Mouse (Mus musculus): Measurements from ENCODE around the gene Pcbp1.
A peak's percentile ranks its signal among the peaks of the same experiment; 100 is the strongest.
"Not testable (repeated sequence)": the region's sequence is repeated elsewhere in the genome, so short reads cannot be mapped to it uniquely, and the experiment has no call there.

The Pcbp1 gene

DNA sequence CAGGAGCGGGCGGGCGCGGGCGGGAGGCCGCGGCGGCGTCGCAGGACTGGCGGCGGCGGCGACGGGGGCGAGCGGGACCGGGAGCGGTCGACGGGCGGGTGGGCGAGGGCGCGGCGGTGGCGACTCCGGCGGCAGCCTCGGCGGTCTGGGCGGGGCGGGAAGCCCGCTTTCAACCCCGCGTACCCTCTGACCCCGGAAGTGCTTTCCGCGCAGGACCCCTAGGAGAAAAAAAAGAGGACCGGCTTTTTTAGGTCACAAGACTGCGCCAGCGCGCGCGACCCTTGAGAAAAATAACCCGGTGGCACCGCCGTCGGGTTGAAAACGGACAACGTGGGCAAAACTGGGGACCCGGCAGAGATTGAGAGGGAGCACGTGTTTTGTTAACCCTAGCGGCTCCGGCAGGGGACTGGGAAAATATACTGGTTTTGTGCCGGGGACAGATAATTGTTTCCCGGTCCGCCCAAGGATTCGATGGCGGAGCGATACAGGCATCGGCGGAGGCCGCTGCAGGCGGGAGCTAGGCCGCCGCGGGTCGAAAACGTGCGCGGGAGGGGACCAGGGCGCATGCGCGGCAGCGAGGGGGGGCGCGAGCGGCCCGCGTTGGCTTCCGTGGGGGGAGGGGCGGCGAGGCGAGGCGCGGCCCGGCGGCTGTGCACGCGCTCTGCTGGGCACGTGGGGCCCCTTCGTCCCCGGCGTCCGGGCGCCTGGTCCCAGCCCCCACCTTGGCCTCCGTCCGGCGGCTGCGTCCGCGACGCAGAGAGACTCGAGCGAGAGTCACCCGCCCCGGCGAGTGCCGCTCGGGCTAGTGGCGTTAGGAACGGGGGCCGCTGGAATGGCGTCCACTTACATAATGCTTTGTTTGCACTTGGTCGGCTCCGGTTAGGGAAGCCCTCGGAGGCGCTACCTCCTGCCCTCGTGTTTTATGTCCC, at the start of gene Pcbp1:
Gene Pcbp1 (minus strand): TSS at position 290 of the 929 bp plus-strand sequence.
- DNase-seq (ENCODE audit: low spot score in 2 of 2) = peak; percentile 96 to 98

DNA sequence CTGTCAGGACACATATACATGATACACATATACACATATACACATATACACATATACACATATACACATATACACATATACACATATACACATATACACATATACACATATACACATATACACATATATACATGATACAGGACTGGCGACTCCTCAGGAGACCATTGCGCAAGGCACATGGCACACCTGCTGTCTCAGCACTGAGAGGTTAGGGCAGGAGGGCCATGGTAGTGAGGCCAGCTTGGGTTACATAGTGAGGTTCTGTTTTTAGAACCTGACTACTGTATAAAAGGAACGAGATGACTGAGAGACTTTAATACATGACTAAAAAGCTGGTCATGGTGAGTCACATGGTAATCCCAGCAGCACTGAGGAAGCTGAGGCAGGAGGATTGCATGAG, 48.4 kb upstream of the Pcbp1 start:
- no peak for DNase-seq (ENCODE audit: low spot score in 2 of 2)

DNA sequence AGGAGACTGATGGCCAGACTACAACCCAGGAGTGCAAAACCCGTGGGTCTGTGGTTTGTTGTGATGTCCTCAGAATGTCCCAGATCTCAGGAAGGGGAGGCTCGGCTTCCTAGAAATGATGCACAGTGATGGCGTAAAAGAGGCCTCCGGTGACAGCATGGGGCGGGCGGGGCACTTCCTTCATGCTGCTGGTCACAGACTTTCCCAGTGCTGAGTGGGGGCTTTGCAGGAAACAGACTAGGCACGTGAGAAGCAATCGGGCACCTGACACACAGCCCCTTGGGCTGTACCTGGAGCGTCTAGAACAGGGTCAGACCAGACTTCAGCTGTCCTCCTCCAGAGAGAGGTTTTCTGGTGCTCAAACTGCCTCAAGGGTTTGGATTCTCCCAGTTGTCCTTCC, 44.7 kb upstream of the Pcbp1 start:
- no peak for DNase-seq (ENCODE audit: low spot score in 2 of 2)

DNA sequence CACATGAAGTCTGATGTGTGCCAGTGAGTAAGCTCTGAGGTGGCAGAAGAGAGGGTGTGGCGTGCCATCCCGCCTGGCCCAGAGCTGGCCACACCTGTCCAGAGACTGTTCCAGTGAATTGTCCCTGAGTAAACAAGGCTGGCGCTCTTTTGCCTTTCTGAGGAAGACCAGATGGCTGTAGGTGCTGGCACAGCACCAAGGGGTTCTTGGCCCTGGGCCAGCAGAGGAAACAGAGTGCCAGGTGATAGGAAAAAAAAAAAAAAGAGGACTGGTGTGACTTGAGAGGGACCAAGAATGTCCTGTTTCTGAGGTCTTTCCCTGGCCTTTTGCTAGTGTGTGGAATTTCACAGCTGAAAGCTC, 43.3 kb upstream of the Pcbp1 start:
- DNase-seq (ENCODE audit: low spot score in 2 of 2) = no peak

DNA sequence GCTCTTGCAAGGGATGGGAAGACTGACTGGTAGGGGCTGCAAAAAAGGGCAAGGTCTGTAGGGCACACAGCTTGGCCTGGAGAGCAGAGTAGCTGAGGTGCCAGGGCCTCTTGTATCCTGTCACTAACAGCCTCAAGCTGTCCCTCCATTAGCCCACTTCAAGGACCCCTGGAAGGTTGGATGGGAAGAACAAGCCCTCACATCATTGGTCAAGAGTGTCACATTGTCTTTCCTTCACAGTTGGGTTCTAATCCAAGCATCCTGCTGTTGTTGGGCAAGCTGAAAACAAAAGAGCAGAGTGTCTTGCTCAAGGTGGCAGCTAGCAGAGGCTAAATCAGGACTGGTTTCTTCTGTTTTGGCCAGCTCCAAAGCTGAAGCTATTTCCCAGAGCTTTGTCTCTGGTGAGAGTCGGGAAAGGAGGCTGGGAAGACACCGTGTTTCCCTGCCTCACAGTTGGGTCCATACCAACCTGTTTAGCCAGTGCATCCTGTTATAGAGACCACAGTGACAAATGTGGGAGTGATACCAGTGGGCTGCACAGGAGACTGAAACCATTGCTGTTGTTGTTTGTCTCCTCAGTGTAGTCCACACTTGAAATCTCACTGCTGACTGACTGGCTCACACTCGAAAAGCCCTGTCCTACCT, 42.8 kb upstream of the Pcbp1 start:
- no peak for DNase-seq (ENCODE audit: low spot score in 2 of 2)

DNA sequence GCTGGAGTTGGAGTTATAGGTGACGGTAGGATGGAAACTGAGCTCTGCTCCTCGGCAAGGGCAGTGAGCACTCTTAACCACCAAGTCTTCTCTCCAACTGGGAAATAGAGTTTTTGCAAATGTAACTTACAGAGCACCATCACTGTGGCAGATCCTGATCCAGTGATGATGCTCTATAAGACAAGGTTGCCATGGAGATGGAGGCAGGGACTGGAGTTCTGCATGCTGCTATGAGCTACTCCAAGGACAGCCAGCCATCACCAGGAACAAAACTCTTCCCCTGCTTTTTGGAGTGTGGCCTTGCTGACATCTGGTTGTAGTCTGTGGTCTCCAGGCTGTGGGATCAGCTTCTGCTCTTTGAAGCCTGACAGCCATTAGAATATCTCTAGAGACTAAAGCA, 39.7 kb upstream of the Pcbp1 start:
- peak in 1 of 2 experiments; percentile 58 for DNase-seq (ENCODE audit: low spot score in 2 of 2)

DNA sequence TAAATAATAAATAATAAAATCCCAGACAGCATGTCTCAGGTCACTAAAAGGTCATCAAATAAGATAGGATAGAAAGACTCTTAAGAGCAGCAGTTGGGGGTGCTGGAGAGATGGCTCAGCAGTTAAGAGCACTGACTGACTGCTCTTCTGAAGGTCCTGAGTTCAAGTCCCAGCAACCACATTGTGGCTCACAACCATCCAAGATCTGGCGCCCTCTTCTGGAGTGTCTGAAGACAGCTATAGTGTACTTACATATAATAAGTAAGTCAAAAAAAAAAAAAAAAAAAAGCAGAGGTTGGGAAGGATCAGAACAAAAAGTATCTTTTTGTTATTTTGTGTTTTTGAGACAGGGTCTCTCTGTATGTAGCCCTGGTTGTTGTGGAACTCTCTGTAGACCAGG, 31.1 kb upstream of the Pcbp1 start:
- DNase-seq (ENCODE audit: low spot score in 2 of 2) = not testable (repeated sequence)

DNA sequence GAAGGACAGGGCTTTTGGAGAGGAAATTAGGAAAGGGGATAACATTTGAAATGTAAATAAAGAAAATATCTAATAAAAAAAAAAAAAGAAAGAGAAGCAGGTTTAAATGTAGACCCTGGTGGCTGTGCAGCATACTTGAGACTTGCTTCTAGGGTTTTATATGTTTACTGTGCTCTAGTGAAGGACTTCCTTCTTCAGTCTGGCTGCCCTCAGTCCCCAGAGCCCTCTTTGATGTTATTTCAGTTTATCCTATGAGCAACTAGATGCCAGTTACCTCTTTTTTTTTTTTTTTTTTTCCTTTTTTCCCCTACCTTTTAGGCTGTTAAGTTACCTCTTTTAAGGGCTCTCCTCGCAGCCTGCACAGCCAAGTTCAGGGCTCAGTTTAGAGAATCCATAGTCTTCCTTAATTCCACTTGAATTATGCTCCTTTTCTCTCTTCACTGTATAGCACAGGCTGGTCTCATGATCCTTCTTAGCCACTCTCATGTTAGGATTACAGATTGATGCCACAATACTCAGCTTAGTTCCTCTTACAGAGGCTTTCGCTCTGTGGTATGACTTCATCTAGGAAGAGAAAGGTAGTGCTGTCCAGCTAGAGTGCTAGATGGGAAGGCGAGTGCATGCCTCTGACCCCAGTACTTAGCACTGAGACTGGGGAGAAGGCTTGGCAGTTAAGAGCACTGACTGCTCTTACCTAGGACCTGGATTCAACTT, 30.4 kb upstream of the Pcbp1 start:
- DNase-seq (ENCODE audit: low spot score in 2 of 2) = no peak

DNA sequence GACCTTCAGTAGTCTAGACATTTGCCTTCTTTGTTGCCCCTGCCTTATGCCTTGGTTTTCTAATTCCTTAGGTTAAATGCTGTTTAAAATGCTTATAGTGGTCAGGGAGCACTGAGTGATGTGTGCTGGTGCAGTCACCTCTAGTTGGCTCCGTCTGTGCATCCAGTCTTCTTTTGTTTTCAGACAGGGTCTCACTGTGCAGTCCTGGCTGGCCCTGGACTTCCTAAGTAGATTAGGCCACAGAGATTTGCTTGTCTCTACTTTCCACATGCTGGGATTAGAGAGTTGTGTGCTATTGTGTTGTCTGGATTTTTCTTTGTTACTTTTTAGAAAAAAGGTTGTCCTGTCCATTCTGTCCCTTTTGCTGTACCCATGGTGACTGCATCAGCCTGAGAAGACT, 24.5 kb upstream of the Pcbp1 start:
- DNase-seq (ENCODE audit: low spot score in 2 of 2) = no peak

DNA sequence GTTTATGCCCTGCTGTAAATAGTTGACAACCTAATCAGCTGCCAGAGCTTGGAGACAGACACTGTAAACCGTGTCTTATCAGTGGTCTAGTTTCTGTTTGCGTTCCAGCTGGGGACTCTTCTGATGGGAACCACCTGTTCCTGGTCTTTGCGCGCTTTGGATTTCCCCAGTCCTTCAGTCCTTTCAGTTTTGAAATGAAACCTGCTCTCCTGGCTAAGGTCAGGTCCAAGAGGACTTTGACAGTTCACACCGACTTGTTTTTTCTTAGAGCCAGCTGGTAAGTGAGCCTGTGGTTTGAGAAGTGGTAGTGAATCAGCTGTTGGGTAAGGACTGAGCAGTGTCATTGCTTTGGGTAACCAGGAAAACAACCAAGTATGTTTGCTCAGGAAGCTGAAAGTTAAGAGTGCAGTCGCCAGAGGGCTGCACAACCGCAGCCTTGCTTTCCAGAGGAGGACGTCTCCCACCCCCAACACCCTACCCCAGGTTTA, 21.8 kb upstream of the Pcbp1 start:
- DNase-seq (ENCODE audit: low spot score in 2 of 2) = no peak

DNA sequence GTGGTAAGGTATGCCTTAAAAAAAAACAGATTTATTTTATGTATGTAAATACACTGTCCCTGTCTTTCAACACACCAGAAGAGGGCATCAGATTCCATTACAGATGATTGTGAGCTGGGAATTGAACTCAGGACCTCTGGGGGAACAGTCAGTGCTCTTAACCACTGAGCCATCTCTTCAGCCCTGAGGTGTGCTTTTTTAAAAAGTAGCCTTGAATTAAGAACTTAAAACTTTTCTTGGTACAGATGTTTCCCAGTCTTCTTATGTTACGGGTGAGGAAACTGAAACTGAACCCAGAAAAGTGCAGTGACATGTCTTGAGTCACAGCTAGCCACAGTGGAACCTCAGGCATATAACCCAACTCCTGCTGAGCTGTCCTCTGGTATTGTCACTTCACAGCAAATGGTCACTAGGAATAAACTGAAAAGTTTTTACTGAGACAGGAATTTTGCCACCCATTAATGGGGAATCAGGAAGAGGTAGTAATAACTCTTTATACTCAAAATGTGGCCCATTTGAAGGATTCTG, 21.2 kb upstream of the Pcbp1 start:
- DNase-seq (ENCODE audit: low spot score in 2 of 2) = no peak

DNA sequence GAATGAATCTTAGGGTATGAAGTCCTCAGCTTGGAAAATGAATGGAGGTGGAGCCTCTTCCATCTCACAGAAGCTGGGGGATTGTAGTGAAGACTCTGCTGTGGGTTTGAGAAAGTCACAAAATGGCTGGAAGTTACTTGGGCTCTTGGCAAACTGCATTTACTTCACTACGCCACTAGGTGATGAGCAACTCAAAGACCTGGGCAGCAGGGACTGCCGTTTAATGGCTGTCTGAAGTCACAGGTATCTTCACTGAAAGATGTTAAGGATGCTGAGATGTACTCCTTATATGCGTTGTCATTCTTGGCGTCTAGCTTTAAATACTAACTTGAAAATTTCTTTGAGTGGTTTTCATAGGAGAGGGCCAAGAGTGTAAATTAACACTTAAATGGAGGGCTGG, 19.1 kb upstream of the Pcbp1 start:
- peak; percentile 38 to 46 for DNase-seq (ENCODE audit: low spot score in 2 of 2)

DNA sequence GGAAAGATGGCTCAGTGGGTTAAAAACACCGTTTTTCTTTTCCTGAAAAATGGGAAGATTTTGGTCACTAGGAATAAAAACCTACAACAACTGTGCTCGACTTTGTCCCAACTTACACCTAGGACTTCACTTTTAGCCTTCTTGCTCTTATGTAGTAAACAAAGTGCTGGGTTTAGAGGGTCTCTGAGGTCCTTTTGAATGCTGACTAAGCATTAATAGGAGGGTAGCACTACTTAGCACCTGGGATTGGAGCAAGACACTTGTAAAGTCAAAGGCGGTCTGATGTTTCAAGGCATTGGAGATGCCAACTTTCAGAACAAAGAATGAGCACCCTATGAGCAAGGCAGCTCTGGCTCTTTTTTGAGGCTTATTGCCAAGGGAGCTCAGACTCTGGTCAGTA, 17.7 kb upstream of the Pcbp1 start:
- no peak for DNase-seq (ENCODE audit: low spot score in 2 of 2)

DNA sequence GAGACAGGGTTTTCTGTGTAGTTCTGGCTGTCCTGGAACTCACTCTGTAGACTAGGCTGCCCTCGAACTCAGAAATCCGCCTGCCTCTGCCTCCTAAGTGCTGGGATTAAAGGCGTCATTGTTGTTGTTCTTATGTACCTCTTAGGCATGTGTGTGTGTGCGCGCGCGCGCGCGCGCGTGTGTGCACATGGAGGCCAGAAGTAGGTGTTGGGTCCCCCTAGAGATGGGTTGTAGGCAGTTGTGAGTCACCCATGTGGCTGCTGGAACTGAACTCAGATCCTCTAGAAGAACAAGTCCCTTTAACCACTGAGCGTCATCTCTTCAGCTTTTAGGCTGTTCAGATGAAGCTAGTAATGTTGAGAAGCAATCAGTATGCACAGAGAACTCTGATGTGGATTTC, 16.9 kb upstream of the Pcbp1 start:
- DNase-seq (ENCODE audit: low spot score in 2 of 2) = no peak

DNA sequence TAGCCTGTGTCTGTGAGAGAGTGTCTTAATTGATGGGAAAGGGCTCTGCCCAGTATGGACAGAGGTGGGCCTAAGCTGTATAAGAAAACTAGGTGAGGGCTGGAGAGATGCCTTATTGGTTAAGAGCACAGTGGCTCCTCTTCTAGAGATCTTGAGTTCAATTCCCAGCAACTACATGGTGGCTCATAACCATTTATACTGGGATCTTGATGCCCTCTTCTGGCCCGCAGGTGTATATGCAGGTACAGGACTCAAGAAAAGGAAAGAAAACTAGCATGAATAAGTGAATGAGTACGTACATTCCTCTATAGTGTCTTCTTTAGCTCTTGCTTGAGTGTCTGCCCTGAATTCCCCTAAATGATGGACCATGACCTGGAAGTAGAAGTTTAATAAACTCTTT, 15.5 kb upstream of the Pcbp1 start:
- DNase-seq (ENCODE audit: low spot score in 2 of 2) = no peak

DNA sequence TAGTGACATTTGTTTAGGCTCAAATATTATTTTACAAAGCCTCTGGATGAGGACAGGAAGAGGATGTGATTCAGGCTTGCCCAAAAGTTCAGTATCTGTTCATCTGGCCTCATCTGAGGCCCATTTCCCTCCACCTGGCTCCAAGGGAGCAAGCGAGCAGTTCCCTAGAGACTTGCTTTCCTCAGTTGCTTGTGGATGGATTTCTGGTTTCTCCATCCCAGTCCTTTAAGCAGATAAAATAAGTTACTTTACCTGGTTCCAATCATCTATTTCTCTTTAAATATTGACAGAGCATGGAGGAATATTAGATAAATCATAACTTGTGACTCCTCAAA, 2.3 kb upstream of the Pcbp1 start:
- DNase-seq (ENCODE audit: low spot score in 2 of 2) = no peak

DNA sequence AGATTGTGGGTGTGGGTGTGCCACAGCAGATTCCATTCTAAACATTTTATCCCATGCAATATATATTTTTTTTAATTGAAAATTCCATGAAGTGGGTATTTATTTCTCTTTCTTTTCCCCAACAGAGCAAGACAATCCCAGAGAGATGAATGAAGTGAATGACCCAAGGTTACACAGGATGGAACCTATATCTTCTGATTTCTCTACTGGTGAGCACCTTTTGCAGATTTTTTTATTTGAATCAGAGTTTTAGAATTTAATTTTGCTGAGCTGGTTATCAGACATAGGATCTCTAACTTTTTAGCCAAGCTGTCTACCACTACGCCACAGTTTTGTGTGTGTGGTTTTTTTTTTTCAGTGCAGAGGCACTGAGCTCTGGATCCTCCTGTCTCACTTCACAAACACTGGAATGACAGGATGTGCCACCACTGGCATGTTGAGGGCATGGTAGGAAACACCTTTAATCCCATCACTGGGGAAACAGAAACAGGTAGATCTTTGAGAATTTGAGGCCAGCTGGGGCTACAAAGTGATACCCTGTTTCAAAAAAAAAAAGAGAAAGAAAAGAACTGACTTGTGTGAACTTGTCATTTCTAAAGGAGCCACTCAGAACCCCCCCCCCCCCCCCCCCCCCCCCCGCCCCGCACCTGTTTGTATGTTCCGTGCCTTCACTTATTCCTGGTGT, 1.8 kb upstream of the Pcbp1 start:
- no peak for DNase-seq (ENCODE audit: low spot score in 2 of 2)

DNA sequence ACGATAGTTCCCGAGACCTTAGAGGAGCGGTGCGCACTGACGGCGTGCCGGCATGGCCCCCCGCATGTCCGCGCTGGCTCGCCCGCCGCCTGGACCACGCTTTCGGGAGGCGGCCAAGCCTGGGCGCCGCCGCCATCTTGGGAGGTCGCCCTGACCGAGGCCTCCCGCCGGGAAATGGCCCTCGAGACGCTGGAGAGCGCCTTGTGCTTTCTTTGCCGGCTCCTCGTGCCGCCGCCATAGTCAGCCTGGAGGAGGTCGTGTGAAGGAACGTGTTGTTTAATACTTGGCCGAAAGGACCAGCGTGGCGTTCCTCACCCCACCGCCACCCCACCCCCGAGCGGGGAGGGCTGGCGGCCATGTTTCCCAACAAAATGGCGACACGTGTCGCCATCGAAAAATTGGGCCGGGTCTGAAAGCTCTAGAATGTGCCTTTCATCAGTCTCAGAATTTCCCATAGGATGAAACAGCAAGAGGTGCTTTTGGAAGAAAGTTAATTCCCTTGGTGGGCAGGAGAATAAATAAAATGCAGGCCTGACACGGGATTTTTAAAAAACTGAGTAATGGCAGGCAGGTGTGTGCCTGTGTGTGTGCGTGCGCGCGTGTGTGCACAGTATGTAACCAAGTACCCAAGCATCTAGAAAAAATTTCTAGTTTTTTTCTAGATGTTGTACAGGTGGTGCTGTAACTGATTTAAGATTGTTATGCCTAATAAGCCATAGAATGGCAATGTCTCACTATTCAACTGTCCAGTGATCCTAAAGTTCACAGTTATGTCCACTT, 1.0 kb upstream of the Pcbp1 start:
- DNase-seq (ENCODE audit: low spot score in 2 of 2) = peak; percentile 81 to 86

DNA sequence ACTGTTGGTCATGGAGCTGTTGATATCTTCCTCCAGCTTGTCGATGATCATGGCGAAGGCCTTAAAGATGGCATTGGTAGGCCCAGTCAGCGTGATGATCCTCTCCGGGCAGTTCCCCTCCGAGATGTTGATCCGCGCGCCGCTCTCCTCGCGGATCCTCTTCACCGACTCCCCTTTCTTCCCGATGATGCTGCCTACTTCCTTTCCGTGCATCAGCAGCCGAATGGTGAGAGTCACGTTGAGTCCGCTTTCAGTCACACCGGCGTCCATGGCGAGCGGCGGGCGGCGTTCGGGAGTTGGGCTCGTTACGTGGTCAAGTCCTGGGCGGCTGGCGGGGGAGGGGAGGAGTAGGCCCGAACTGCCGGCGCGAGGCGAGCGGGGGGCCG, 482 bp downstream of the Pcbp1 start:
- peak; percentile 84 to 85 for DNase-seq (ENCODE audit: low spot score in 2 of 2)

DNA sequence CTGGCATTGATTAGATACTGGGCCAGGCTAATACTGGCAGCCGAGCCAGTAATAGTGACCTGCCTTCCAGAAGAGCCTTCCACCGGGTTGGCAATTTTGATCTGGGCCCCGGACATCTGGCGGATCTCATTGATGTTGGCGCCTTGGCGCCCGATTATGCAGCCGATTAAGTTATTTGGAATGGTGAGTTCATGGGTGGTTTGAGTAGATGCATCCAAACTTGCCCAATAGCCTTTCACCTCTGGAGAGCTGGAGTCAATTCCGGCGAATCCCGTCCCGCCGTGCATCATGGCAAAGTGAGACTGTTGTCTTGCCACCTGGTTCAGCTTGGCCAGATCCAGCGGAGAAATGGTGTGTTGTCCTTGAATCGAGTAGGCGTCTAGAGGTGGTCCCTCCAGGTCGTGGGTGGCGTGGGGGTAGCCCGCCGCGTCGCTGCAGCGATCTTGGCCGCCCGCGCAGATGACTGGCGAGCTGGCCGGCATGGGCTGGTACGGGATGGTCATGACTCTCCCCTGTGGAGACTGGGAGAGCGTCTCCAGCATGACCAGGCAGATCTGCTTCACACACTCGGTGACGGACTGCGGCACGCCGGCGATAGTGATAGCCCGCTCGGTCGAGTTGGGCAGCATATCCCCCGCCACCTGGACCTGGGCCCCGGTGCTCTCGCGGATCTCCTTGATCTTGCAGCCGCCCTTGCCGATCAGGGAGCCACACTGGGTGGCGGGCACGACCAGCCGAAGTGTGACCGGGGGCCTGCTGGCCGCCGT, 1.1 kb downstream of the Pcbp1 start:
- peak; percentile 58 to 68 for DNase-seq (ENCODE audit: low spot score in 2 of 2)
